Mouse (Mus musculus): ENCODE measurements around the gene Mms22l. TPM values are rescaled to one million over a fixed set of nuclear protein-coding genes. Genes with fewer than 3 reads are reported as not detected.
"Not testable (repeated sequence)": the region's sequence is repeated elsewhere in the genome, so short reads cannot be mapped to it uniquely, and the experiment has no call there.

The Mms22l gene
- polyA plus RNA-seq (2015; fragmentation: Nextera tagmentation; extraction: Ambion mirVana) = 7.1 and 7.3 TPM in 2 replicates

- H3K9ac ChIP-seq (ENCODE audit: low read length) = peak within 1 kb of the TSS; percentile 93
- under 1% methylated on average over 79 of the region's 83 CpGs for WGBS
- no peaks in the 10 kb centered on the region for H3K27me3 ChIP-seq (ENCODE audit: control insufficient read depth, insufficient read depth, low read length)
- DNase-seq (ENCODE audit: low spot score) (peak; percentile 96), ATAC-seq (ENCODE audit: low FRiP score, low TSS enrichment) (peak; percentile 100)
- H3K4me1 ChIP-seq (replicated peaks; ENCODE audit: control insufficient read depth, insufficient read depth) = no peaks in the 10 kb centered on the region
- H3K36me3 ChIP-seq (ENCODE audit: control insufficient read depth, insufficient read depth, low read length) = no peaks in the 10 kb centered on the region
- peak within 1 kb of the TSS; percentile 80 for H3K4me2 ChIP-seq (replicated peaks; ENCODE audit: low read depth)
- peak; percentile 99 for TF ChIP-seq EP300 (optimal IDR thresholded peaks at IDR 0.05)
- no peak for TF ChIP-seq CTCF (IDR thresholded peaks at IDR 0.05; ENCODE audit: low read depth)
- H3K4me3 ChIP-seq (ENCODE audit: low read depth, low read length) = peak within 1 kb of the TSS; percentile 90
- H3K27ac ChIP-seq (replicated peaks) = peak within 1 kb of the TSS; percentile 97
- H3K9me3 ChIP-seq (ENCODE audit: control insufficient read depth, low read length) = no peaks in the 10 kb centered on the region
Observed at GRCm38 (mm10) chr4:24496116-24496952, at the start of gene Mms22l. Gene Mms22l (plus strand): TSS chr4:24496451.

DNA sequence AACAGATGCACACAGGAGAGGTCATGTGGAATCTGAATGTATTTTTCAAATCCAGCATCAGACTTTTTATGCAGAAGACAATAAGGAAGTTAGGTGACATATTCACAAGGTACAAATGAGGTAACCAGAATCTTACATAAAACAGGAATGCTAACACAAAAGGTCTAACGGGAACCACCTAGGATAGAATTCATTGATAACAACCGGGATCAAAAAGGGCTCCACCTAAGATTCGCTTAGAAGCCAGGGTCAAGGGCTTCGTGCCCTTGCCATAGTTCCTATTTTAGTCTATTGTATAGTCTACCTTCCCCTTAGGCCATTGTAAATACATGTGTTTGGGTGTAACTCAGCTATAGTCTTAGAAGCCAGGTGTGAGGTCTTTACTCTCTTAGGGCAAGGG, 12.2 kb upstream of the Mms22l start:
- not testable (repeated sequence) for H3K4me2 ChIP-seq (replicated peaks; ENCODE audit: low read depth); H3K9ac ChIP-seq (ENCODE audit: low read length); DNase-seq (ENCODE audit: low spot score); H3K9me3 ChIP-seq (ENCODE audit: control insufficient read depth, low read length); H3K27me3 ChIP-seq (ENCODE audit: control insufficient read depth, insufficient read depth, low read length); H3K4me1 ChIP-seq (replicated peaks; ENCODE audit: control insufficient read depth, insufficient read depth); ATAC-seq (ENCODE audit: low FRiP score, low TSS enrichment); H3K27ac ChIP-seq (replicated peaks); H3K36me3 ChIP-seq (ENCODE audit: control insufficient read depth, insufficient read depth, low read length); H3K4me3 ChIP-seq (ENCODE audit: low read depth, low read length)
- 92% methylated on average over 4 of the region's 4 CpGs for WGBS

DNA sequence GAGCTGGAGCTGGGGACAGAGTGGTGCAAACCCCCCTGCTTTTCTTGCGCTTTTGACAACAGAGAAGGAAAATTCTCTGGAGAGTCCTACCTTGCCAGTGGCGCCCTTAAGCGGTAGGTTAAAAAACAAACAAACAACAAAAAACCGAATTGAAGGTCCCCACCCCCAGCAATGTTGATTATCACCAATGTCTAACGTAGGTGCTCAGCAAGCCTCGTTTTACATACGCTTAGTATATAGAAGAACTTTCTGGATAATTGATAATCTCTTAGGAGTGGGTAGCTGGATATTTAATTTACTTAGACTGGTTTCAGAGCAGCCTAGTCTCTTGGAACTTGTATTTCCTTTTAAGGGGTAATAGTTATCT, 685 bp downstream of the Mms22l start:
- H3K4me2 ChIP-seq (replicated peaks; ENCODE audit: low read depth) = peak overlapping the region; percentile 80
- WGBS = 0% methylated on average over 7 of the region's 7 CpGs
- ATAC-seq (ENCODE audit: low FRiP score, low TSS enrichment) (no peak), DNase-seq (ENCODE audit: low spot score) (no peak)
- H3K4me1 ChIP-seq (replicated peaks; ENCODE audit: control insufficient read depth, insufficient read depth) = no peaks in the 10 kb centered on the region
- peak overlapping the region; percentile 93 for H3K9ac ChIP-seq (ENCODE audit: low read length)
- TF ChIP-seq CTCF (IDR thresholded peaks at IDR 0.05; ENCODE audit: low read depth) (no peak), EP300 (optimal IDR thresholded peaks at IDR 0.05) (no peak)
- peak overlapping the region; percentile 56; the same call in 1 of the 2 replicates for H3K27ac ChIP-seq (replicated peaks)
- H3K27me3 ChIP-seq (ENCODE audit: control insufficient read depth, insufficient read depth, low read length) = no peaks in the 10 kb centered on the region
- H3K36me3 ChIP-seq (ENCODE audit: control insufficient read depth, insufficient read depth, low read length) = no peaks in the 10 kb centered on the region
- H3K9me3 ChIP-seq (ENCODE audit: control insufficient read depth, low read length) = no peaks in the 10 kb centered on the region
- H3K4me3 ChIP-seq (ENCODE audit: low read depth, low read length) = peak overlapping the region; percentile 90

DNA sequence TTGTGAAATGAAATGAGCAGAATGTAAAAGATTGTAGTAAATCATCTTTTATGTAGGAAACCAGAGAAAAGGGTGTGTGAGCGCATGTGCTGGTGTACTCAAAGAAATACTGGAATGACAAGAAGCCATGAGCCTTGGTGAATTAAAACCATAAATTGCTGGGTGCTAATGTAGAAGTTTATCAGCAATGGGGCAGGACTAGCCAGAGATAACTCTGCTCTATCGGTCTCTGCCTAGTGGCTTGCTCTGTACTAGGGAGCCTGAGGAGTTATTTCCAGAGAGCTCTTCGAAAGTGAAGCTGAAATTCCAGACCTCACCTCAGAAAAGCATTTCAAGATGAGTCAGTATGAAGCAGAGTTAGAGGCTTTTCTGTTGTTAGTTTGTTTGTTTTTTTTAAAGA, 12.9 kb downstream of the Mms22l start:
- no peaks in the 10 kb centered on the region for H3K27me3 ChIP-seq (ENCODE audit: control insufficient read depth, insufficient read depth, low read length)
- DNase-seq (ENCODE audit: low spot score) (no peak), ATAC-seq (ENCODE audit: low FRiP score, low TSS enrichment) (no peak)
- TF ChIP-seq CTCF (IDR thresholded peaks at IDR 0.05; ENCODE audit: low read depth) = no peak
- WGBS = 92% methylated on average over 3 of the region's 3 CpGs
- no peaks in the 10 kb centered on the region for H3K9me3 ChIP-seq (ENCODE audit: control insufficient read depth, low read length)
- no peaks in the 10 kb centered on the region for H3K36me3 ChIP-seq (ENCODE audit: control insufficient read depth, insufficient read depth, low read length)
- no peak overlapping the region for H3K4me2 ChIP-seq (replicated peaks; ENCODE audit: low read depth)
- H3K27ac ChIP-seq (replicated peaks) = no peak overlapping the region
- H3K4me3 ChIP-seq (ENCODE audit: low read depth, low read length) = no peak overlapping the region
- H3K4me1 ChIP-seq (replicated peaks; ENCODE audit: control insufficient read depth, insufficient read depth) = no peaks in the 10 kb centered on the region
- no peak overlapping the region for H3K9ac ChIP-seq (ENCODE audit: low read length)

- Histone ChIP-seq H3K9ac (ENCODE audit: low read length) (no peak overlapping the region), H3K36me3 (ENCODE audit: control insufficient read depth, insufficient read depth, low read length) (no peaks in the 10 kb centered on the region), H3K27me3 (ENCODE audit: control insufficient read depth, insufficient read depth, low read length) (no peaks in the 10 kb centered on the region), H3K27ac (replicated peaks) (no peak overlapping the region), H3K4me1 (replicated peaks; ENCODE audit: control insufficient read depth, insufficient read depth) (no peaks in the 10 kb centered on the region), H3K4me3 (ENCODE audit: low read depth, low read length) (no peak overlapping the region), H3K4me2 (replicated peaks; ENCODE audit: low read depth) (no peak overlapping the region), H3K9me3 (ENCODE audit: control insufficient read depth, low read length) (no peaks in the 10 kb centered on the region)
- no peak for DNase-seq (ENCODE audit: low spot score)
- WGBS = 87% methylated on average over 4 of the region's 4 CpGs
- ATAC-seq (ENCODE audit: low FRiP score, low TSS enrichment) = no peak
- TF ChIP-seq EP300 (optimal IDR thresholded peaks at IDR 0.05) (no peak), CTCF (IDR thresholded peaks at IDR 0.05; ENCODE audit: low read depth) (peak; percentile 43; the same call in 1 of the 2 replicates)
Observed at GRCm38 (mm10) chr4:24536989-24537388, 40.7 kb downstream of the Mms22l start.

DNA sequence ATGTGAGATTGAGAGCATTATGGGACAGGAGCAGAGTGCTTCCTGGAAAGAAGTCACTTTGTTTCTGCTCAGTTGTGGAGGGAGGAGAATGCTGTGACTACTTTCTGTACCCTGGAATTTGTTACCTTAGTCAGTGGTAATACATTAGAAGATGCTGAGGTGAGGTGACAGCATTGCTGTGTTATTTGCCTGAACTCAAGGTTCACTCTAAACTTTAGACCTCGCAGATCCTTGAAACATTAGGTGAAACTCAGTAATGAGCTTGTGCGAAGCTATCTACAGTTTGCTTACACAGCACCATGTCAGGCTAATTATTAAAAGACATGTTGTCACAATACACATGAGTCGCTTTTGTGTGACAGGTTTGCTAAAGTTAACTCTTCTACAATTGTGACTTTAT, 47.2 kb downstream of the Mms22l start:
- Histone ChIP-seq H3K4me2 (replicated peaks; ENCODE audit: low read depth) (no peak overlapping the region), H3K4me3 (ENCODE audit: low read depth, low read length) (no peak overlapping the region), H3K36me3 (ENCODE audit: control insufficient read depth, insufficient read depth, low read length) (no peaks in the 10 kb centered on the region), H3K27ac (replicated peaks) (no peak overlapping the region), H3K27me3 (ENCODE audit: control insufficient read depth, insufficient read depth, low read length) (no peaks in the 10 kb centered on the region), H3K9me3 (ENCODE audit: control insufficient read depth, low read length) (no peaks in the 10 kb centered on the region), H3K9ac (ENCODE audit: low read length) (no peak overlapping the region), H3K4me1 (replicated peaks; ENCODE audit: control insufficient read depth, insufficient read depth) (no peaks in the 10 kb centered on the region)
- no peak for DNase-seq (ENCODE audit: low spot score)
- TF ChIP-seq EP300 (optimal IDR thresholded peaks at IDR 0.05) (no peak), CTCF (IDR thresholded peaks at IDR 0.05; ENCODE audit: low read depth) (no peak)
- no peak for ATAC-seq (ENCODE audit: low FRiP score, low TSS enrichment)
- 60% methylated on average over 3 of the region's 3 CpGs for WGBS

All from stomach, postnatal 0 days (tissue).